Mouse (Mus musculus) MEL (cell line): ENCODE results near the gene Rgl3.

Source experiments
- CTCF ChIP-seq, 3 experiments: IDR thresholded peaks in 2 of 3; conservative IDR thresholded peaks in 1 of 3; 2 replicates each; pipeline ENCODE4 v1.5.1; 2011 to 2012; ENCODE audit warnings: low read length in 3 of 3, low read depth in 2 of 3, mild to moderate bottlenecking in 2 of 3, improper control_type of control experiment in 1 of 3, inconsistent platforms in 1 of 3, mixed read lengths in 1 of 3, moderate library complexity in 1 of 3; ENCODE audit not compliant: control insufficient read depth in 1 of 3, insufficient read depth in 1 of 3, poor library complexity in 1 of 3, severe bottlenecking in 1 of 3
- E2F4 ChIP-seq: IDR thresholded peaks from 2 replicates; pipeline ENCODE4 v1.6.1; 2011; ENCODE audit warnings: low read depth, low read length, improper control_type of control experiment, borderline replicate concordance
- NRF1 ChIP-seq: IDR thresholded peaks from 2 replicates; pipeline ENCODE4 v1.6.1; 2014; ENCODE audit warnings: low read depth, mild to moderate bottlenecking, inconsistent platforms, low read length, improper control_type of control experiment, moderate library complexity; ENCODE audit not compliant: poor library complexity, insufficient read depth, severe bottlenecking

- TF ChIP-seq CTCF (IDR thresholded peaks at IDR 0.05 in 2 of 3, conservative IDR thresholded peaks at IDR 0.05 in 1 of 3; ENCODE audit: control insufficient read depth in 1 of 3, insufficient read depth in 1 of 3, low read depth in 2 of 3, low read length in 3 of 3, poor library complexity in 1 of 3, severe bottlenecking in 1 of 3), result no peak
- no peak for TF ChIP-seq NRF1
- no peak for TF ChIP-seq E2F4
Observed at GRCm38 (mm10) chr9:21923036-21923435, 66.2 kb downstream of the Rgl3 start.
